Mouse (Mus musculus): ENCODE data around the gene 4430402I18Rik. TPM values are rescaled to one million over a fixed set of nuclear protein-coding genes. Genes with fewer than 3 reads are reported as not detected.
"Not testable (repeated sequence)": the region's sequence is repeated elsewhere in the genome, so short reads cannot be mapped to it uniquely, and the experiment has no call there.

Gene 4430402I18Rik
- polyA plus RNA-seq, 1 experiment from 2014 or later, result 3.1 TPM

DNA sequence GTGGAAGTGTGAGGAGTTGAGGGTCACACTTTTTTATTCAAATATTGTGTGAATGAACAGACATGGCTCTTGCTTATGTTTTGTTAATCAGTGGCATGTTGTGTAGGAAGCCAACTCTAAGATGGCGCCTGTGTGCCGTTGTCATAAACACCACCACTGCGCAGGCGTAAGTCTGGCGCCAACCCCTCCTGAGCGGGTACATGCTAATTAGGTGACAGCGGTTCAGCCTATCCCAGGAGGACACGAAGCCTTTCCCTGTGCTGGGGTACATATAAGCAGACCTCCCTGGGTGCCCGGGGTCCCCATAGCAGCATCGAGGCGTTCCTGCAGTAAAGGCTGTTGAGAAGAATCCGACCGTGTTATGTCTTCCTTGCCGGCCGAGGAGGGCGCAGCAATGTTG lies 32.7 kb upstream of the 4430402I18Rik start:
- not testable (repeated sequence) for H3K9me3 ChIP-seq (ENCODE audit: control insufficient read depth, low read length); H3K27ac ChIP-seq (ENCODE audit: low read length); H3K4me2 ChIP-seq (ENCODE audit: low read depth, low read length); H3K27me3 ChIP-seq (ENCODE audit: control insufficient read depth, insufficient read depth, low read depth, low read length); H3K4me1 ChIP-seq (replicated peaks; ENCODE audit: control insufficient read depth, insufficient read depth, low read length); H3K9ac ChIP-seq (ENCODE audit: low read length); H3K4me3 ChIP-seq (ENCODE audit: low read length); ATAC-seq (ENCODE audit: low read depth)
- peaks cover 22% of the 10 kb centered on the region for H3K36me3 ChIP-seq (ENCODE audit: control insufficient read depth, insufficient read depth, low read length)
- WGBS, result 96% methylated on average over 16 of the region's 16 CpGs

DNA sequence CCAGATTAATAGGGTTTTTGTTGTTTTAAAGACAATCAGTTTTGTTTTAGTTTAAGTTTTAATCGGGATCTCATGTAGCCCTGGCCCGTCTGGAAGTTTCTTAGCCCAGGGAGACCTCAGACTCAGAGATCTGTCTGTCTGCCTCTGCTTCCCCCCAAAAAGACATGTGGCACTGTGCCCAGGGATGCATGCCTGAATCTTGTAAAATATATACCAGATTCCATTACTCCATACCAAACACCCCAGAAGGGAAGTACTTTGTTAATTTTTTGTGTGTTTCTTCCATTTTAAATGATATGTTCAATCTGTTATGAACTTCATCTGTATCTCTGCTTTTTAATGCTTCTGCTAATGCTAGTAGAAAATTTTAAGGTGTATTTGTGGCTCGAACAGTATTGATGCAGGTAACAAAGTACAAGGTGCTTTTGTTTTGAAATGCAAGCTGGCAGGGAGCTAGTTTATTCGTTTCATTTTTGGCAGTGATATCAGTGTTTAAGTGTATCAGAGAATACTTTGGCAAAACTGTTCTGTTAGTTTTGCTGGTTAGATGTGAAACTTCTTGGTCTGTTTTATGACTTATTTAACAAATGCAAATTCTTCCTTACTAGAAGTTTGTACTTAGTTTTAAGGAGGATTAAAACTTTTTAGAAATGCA lies 30.5 kb upstream of the 4430402I18Rik start:
- peaks cover 21% of the 10 kb centered on the region for H3K36me3 ChIP-seq (ENCODE audit: control insufficient read depth, insufficient read depth, low read length)
- WGBS, result 83% methylated on average over 4 of the region's 4 CpGs

DNA sequence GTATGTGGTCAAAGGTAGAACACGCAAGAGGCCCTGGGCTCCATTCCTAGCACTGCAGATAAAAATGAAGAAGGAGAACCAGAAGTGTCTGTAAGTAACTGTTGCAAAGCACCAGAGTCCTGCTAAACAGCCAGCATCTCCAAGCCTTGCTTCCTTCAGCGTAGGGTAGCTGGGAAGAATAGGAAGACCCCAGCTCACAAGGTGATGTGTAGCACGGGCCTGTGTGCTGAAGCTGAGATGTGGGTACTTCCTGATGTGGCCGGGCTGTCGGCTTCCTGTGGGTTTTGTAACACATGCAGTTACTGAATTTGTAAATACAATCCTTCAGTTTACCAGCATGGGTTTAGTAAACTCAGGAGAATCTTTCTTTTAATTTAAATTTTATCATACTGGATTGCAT lies 27.8 kb upstream of the 4430402I18Rik start:
- Histone ChIP-seq H3K9ac (ENCODE audit: low read length) (no peak overlapping the region), H3K4me1 (replicated peaks; ENCODE audit: control insufficient read depth, insufficient read depth, low read length) (peaks cover 6% of the 10 kb centered on the region), H3K27me3 (ENCODE audit: control insufficient read depth, insufficient read depth, low read depth, low read length) (no peaks in the 10 kb centered on the region), H3K27ac (ENCODE audit: low read length) (no peak overlapping the region), H3K4me3 (ENCODE audit: low read length) (no peak overlapping the region), H3K4me2 (ENCODE audit: low read depth, low read length) (no peak overlapping the region), H3K36me3 (ENCODE audit: control insufficient read depth, insufficient read depth, low read length) (peaks cover 11% of the 10 kb centered on the region), H3K9me3 (ENCODE audit: control insufficient read depth, low read length) (no peaks in the 10 kb centered on the region)
- WGBS, result 88% methylated on average over 5 of the region's 5 CpGs
- ATAC-seq (ENCODE audit: low read depth), result no peak

More for the DNA sequence above, 30.5 kb upstream of the 4430402I18Rik start:
- ATAC-seq (ENCODE audit: low read depth), result no peak
- no peaks in the 10 kb centered on the region for H3K27me3 ChIP-seq (ENCODE audit: control insufficient read depth, insufficient read depth, low read depth, low read length)
- no peak overlapping the region for H3K4me2 ChIP-seq (ENCODE audit: low read depth, low read length)
- no peak overlapping the region for H3K4me3 ChIP-seq (ENCODE audit: low read length)
- no peak overlapping the region for H3K9ac ChIP-seq (ENCODE audit: low read length)
- no peaks in the 10 kb centered on the region for H3K4me1 ChIP-seq (replicated peaks; ENCODE audit: control insufficient read depth, insufficient read depth, low read length)
- H3K27ac ChIP-seq (ENCODE audit: low read length), result no peak overlapping the region
- H3K9me3 ChIP-seq (ENCODE audit: control insufficient read depth, low read length), result no peaks in the 10 kb centered on the region

DNA sequence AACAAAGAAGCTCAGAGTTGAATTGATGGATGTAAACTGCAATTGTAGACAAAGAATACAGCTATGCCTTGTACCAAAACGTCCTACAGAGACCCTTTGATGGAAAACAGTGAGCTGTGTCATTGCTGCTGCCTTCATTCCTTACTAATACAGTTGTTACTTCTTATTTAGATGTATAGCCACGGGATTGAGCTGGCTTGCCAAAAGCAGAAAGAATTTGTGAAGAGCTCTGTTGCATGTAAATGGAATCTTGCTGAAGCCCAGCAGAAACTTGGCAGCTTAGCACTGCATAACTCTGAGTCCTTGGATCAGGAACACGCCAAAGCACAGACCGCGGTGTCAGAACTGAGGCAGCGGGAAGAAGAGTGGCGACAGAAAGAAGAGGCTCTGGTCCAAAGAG lies 27.3 kb upstream of the 4430402I18Rik start:
- ATAC-seq (ENCODE audit: low read depth), result no peak
- Histone ChIP-seq H3K9ac (ENCODE audit: low read length) (no peak overlapping the region), H3K27me3 (ENCODE audit: control insufficient read depth, insufficient read depth, low read depth, low read length) (no peaks in the 10 kb centered on the region), H3K9me3 (ENCODE audit: control insufficient read depth, low read length) (no peaks in the 10 kb centered on the region), H3K27ac (ENCODE audit: low read length) (no peak overlapping the region), H3K4me3 (ENCODE audit: low read length) (no peak overlapping the region), H3K36me3 (ENCODE audit: control insufficient read depth, insufficient read depth, low read length) (peaks cover 11% of the 10 kb centered on the region), H3K4me2 (ENCODE audit: low read depth, low read length) (no peak overlapping the region), H3K4me1 (replicated peaks; ENCODE audit: control insufficient read depth, insufficient read depth, low read length) (peaks cover 6% of the 10 kb centered on the region)
- WGBS, result 80% methylated on average over 7 of the region's 7 CpGs

DNA sequence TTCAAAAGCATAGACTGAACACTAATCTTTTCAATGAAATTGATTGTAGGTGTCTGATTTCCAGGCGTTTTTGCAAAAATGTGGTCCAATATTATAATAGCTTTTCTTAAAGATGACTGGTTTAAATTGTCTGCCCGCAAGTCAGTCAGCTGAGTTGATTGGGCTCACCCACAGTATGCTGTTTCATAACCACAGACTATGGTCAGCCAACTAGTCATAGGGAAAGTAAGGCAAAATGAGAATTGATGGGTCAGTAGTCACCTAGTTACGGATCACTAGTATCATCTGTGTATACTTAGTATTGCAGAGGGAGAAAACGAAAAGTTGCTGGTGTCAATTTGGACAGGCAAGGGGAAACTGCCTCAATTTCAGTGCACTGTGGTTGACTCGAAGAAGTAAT lies 23.8 kb upstream of the 4430402I18Rik start:
- no peak for ATAC-seq (ENCODE audit: low read depth)
- WGBS, result 66% methylated on average over 5 of the region's 5 CpGs
- Histone ChIP-seq H3K9me3 (ENCODE audit: control insufficient read depth, low read length) (no peaks in the 10 kb centered on the region), H3K27ac (ENCODE audit: low read length) (no peak overlapping the region), H3K9ac (ENCODE audit: low read length) (peak overlapping the region; percentile 91), H3K4me1 (replicated peaks; ENCODE audit: control insufficient read depth, insufficient read depth, low read length) (peaks cover 6% of the 10 kb centered on the region), H3K27me3 (ENCODE audit: control insufficient read depth, insufficient read depth, low read depth, low read length) (no peaks in the 10 kb centered on the region), H3K4me3 (ENCODE audit: low read length) (peak overlapping the region; percentile 91), H3K4me2 (ENCODE audit: low read depth, low read length) (peak overlapping the region; percentile 64), H3K36me3 (ENCODE audit: control insufficient read depth, insufficient read depth, low read length) (peaks cover 9% of the 10 kb centered on the region)

DNA sequence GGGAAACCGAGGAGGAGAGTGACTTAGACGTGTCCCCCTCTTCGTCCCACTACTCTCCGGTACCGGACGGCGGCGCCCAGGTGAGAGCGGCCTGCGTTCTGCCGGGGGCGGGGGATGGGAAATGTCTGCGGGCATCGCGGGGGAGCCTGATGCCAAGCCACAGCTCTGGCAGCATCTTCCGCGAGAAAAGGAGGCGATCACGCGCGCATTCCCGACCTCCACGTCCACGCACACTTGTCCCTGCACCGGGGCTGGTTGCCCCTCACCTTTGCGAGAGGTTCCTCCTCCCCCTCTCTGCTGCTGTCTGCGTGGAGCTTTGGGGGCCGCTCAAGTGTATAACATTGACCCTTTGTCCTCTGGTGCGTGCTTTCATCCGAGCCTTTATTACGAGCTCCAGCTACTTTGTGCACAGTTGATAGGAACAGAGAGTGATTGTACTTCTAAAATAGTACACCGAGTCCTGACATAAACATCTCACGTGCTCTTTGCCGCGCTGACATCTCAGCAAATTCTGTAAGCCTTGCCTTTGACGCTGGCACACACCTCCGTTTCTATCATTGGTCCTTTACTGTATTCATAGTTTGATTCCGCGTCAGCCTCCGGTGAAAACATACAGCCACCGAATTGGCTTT lies 23.1 kb upstream of the 4430402I18Rik start:
- Histone ChIP-seq H3K9ac (ENCODE audit: low read length) (peak overlapping the region; percentile 91), H3K9me3 (ENCODE audit: control insufficient read depth, low read length) (no peaks in the 10 kb centered on the region), H3K27me3 (ENCODE audit: control insufficient read depth, insufficient read depth, low read depth, low read length) (no peaks in the 10 kb centered on the region), H3K27ac (ENCODE audit: low read length) (peak overlapping the region; percentile 88), H3K36me3 (ENCODE audit: control insufficient read depth, insufficient read depth, low read length) (peaks cover 7% of the 10 kb centered on the region), H3K4me3 (ENCODE audit: low read length) (peak overlapping the region; percentile 91), H3K4me2 (ENCODE audit: low read depth, low read length) (peak overlapping the region; percentile 64), H3K4me1 (replicated peaks; ENCODE audit: control insufficient read depth, insufficient read depth, low read length) (peaks cover 6% of the 10 kb centered on the region)
- ATAC-seq (ENCODE audit: low read depth), result peak; percentile 65
- under 1% methylated on average over 31 of the region's 41 CpGs for WGBS

DNA sequence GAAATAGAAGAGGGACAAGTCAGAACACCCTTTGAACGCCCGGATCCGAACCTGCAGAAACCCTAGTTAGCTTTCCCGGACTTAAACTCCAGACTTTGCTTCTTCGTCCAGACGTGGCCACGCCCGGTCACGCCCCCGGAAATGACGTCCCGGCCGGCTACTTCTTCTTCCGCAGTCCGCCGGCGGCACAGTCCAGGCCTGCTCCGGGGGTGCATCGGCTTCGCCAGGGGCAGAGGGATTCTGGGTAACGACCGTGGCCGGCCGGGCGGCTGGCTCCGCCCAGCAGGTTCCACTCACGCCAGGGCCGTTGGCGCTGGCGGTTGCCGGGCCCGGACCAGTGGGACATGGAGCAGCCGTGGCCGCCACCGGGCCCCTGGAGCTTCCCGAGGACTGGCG lies 22.6 kb upstream of the 4430402I18Rik start, which contains the start of gene Cdc37l1:
Gene Cdc37l1, plus strand, starts transcription at position 159 of the 396 bp plus-strand sequence.
- Histone ChIP-seq H3K9me3 (ENCODE audit: control insufficient read depth, low read length) (no peaks in the 10 kb centered on the region), H3K4me1 (replicated peaks; ENCODE audit: control insufficient read depth, insufficient read depth, low read length) (peaks cover 6% of the 10 kb centered on the region), H3K4me2 (ENCODE audit: low read depth, low read length) (peak within 1 kb of the TSS; percentile 64), H3K4me3 (ENCODE audit: low read length) (peak within 1 kb of the TSS; percentile 91), H3K27me3 (ENCODE audit: control insufficient read depth, insufficient read depth, low read depth, low read length) (no peaks in the 10 kb centered on the region), H3K9ac (ENCODE audit: low read length) (peak within 1 kb of the TSS; percentile 91), H3K36me3 (ENCODE audit: control insufficient read depth, insufficient read depth, low read length) (peaks cover 3% of the 10 kb centered on the region), H3K27ac (ENCODE audit: low read length) (peak within 1 kb of the TSS; percentile 88)
- ATAC-seq (ENCODE audit: low read depth), result peak; percentile 99
- WGBS, result 0% methylated on average over 37 of the region's 37 CpGs

DNA sequence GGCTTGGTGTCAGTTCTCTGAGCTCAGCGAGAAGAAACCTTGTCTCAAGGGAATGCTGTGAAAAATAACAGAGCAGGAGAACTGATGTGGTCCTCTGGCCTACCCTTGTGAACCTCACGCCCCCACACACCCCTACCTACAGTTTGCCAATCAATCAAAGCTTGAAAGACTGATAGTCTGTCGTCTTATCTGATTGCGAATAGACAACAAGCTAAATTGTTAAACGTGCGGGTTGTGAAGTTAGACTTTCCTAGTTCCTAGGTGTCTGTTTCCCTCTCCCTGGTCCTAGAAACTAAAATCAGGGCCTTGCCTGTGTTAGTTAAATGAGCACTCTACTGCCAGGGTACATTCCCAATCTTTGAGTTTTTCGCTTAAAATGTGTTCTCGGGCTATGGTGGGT lies 21.9 kb upstream of the 4430402I18Rik start:
- Histone ChIP-seq H3K4me3 (ENCODE audit: low read length) (peak overlapping the region; percentile 91), H3K9ac (ENCODE audit: low read length) (peak overlapping the region; percentile 91), H3K27ac (ENCODE audit: low read length) (peak overlapping the region; percentile 18), H3K36me3 (ENCODE audit: control insufficient read depth, insufficient read depth, low read length) (0 out of 2 replicates have a peak, but pooled peaks cover 2% of the 10 kb centered on the region), H3K27me3 (ENCODE audit: control insufficient read depth, insufficient read depth, low read depth, low read length) (no peaks in the 10 kb centered on the region), H3K4me2 (ENCODE audit: low read depth, low read length) (peak overlapping the region; percentile 64), H3K4me1 (replicated peaks; ENCODE audit: control insufficient read depth, insufficient read depth, low read length) (peaks cover 6% of the 10 kb centered on the region), H3K9me3 (ENCODE audit: control insufficient read depth, low read length) (no peaks in the 10 kb centered on the region)
- no peak for ATAC-seq (ENCODE audit: low read depth)
- 28% methylated on average over 8 of the region's 8 CpGs for WGBS

DNA sequence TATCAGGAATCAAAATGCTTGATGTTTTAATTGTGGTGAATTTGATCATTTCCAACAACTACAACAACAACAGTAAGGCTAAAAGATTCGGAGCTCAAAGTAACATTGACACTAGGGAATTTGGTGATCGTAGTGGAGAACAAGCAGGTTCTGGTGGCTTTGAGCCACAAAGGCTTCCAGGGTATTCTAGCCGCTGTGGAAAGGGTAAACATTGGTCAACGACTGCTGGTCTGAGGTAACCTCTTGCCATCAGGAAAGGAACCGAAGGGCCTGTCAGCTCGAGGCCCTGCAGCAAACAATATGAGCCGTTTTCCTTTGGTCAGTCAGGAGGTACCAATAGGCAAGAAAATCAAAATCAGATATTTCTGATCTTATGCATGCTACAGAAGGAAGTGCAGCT lies 15.0 kb upstream of the 4430402I18Rik start:
- no peak overlapping the region for H3K4me2 ChIP-seq (ENCODE audit: low read depth, low read length)
- H3K27me3 ChIP-seq (ENCODE audit: control insufficient read depth, insufficient read depth, low read depth, low read length), result no peaks in the 10 kb centered on the region
- WGBS, result 55% methylated on average over 7 of the region's 7 CpGs
- no peaks in the 10 kb centered on the region for H3K9me3 ChIP-seq (ENCODE audit: control insufficient read depth, low read length)
- no peaks in the 10 kb centered on the region for H3K36me3 ChIP-seq (ENCODE audit: control insufficient read depth, insufficient read depth, low read length)
- H3K27ac ChIP-seq (ENCODE audit: low read length), result no peak overlapping the region
- H3K9ac ChIP-seq (ENCODE audit: low read length), result no peak overlapping the region
- no peak overlapping the region for H3K4me3 ChIP-seq (ENCODE audit: low read length)
- no peak for ATAC-seq (ENCODE audit: low read depth)
- no peaks in the 10 kb centered on the region for H3K4me1 ChIP-seq (replicated peaks; ENCODE audit: control insufficient read depth, insufficient read depth, low read length)
